9 mouse cellular contexts compared by ENCODE assay signal in the genomic region with DNA sequence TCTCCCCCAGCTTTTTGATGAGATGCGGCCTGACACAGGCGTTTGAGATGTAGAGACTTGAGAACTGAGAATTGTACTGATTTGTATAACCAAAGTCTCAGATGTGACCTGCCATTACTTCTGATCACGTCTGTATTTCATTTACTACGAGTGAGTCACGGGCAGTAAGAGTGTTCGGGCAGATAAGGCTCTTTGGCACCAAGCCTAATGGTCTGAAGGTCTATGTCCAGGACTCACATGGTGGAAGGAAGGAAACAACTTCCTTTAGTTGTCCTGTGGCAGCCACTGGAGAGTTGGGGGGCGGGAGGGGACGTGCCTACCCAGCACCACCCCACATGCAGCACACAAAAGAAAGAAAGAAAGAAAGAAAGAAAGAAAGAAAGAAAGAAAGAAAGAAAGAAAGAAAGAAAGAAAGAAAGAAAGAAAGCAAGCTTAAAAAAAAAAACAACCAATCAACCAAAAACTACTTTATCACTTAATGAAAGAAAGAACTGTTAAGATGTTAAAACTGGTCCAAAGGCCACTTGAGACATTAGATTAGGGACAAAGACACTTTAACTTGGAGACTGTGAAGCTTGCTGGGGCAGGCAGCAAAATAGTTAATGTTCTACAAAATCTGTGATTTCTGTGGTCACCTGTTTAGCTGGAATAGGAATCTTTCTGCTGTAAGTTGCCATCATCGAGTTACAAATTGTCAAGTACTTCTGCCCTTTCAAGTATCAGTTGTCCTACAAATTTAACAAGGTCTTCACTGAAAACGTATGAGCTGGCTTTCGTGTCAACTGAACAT. TPM values are rescaled to one million over a fixed set of nuclear protein-coding genes. Genes with fewer than 3 reads are reported as not detected.
A peak's percentile ranks its signal among the peaks of the same experiment; 100 is the strongest.
DNase-seq lines count a peak whose midpoint lies in the region.
"Had no signal": no experiment of that assay in that cellular context is flagged by ENCODE, and none has a peak within 500 bp of the region (broad histone marks: within the 10 kb centered on the region; RNA-seq: fewer than 3 reads in every experiment).

No protein-coding gene starts in this region.

- H3K4me1 ChIP-seq in brown adipose tissue, adult 24 weeks (ENCODE audit: control insufficient read depth, insufficient read depth, insufficient read length, low read length), result peaks cover 19% of the 10 kb centered on the region

- H3K4me3 ChIP-seq in brown adipose tissue, adult 24 weeks (ENCODE audit: insufficient read depth, low read depth, low read length), result no peak overlapping the region

- H3K27ac ChIP-seq in brown adipose tissue, adult 24 weeks (replicated peaks; ENCODE audit: low read depth, low read length), result peak overlapping the region; percentile 89

- peak; percentile 97 for DNase-seq in heart, adult 11 months
- DNase-seq in heart, adult 8-10 months (ENCODE audit: low spot score), result no peak
- DNase-seq in kidney, adult 11 months, result peak; percentile 81
- peak; percentile 76 for DNase-seq in lung, postnatal 10 days
- DNase-seq in gastrocnemius, postnatal 4 days (ENCODE audit: low spot score in 2 of 2), result no peak
- no peak for DNase-seq in neural tube, embryonic 10.5 days (ENCODE audit: extremely low spot score, low spot score)
- DNase-seq in frontal cortex, postnatal 14 days (ENCODE audit: low spot score in 2 of 2), result no peak
- DNase-seq: cerebellum, postnatal 14 days had no signal

RNA-seq across cellular contexts. Expression of gene Hspa8, which starts 24.1 kb away (rescaled TPM):
- 1,000 to 10,000 TPM; 1,176 to 1,889 (median 1,438) TPM for total RNA-seq in heart, adult 8-10 months (2022)
- polyA plus RNA-seq in brown adipose tissue, adult 24 weeks (2012; ENCODE audit: insufficient read depth, insufficient read length, missing spikeins), result 688 and 2,704 TPM in 2 replicates
- total RNA-seq in gastrocnemius, postnatal 4 days (2021), result 1,000 to 10,000 TPM; 1,335 to 1,352 TPM

Comparison
In these comparisons a context has a peak if more than half of its experiments do, and no peak if none do; other contexts are left out.
1. DNase-seq: peak in heart, adult 11 months (single experiment), kidney, adult 11 months (single experiment) and lung, postnatal 10 days (single experiment); none in heart, adult 8-10 months (single experiment), gastrocnemius, postnatal 4 days (0 of 2), neural tube, embryonic 10.5 days (single experiment) and frontal cortex, postnatal 14 days (0 of 2).